Mouse (Mus musculus) thymus, postnatal 0 days (tissue): ENCODE measurements around the gene Sall4. TPM values are rescaled to one million over a fixed set of nuclear protein-coding genes. Genes with fewer than 3 reads are reported as not detected.

Experiments used
- polyA plus RNA-seq: library from polyadenylated mRNA; unstranded; fragments of >200 nt; fragmentation: Nextera tagmentation; extraction: Ambion mirVana; gene quantifications from 2 replicates; pipeline ENCODE4 v1.2.1, GENCODE M21; 2015

The Sall4 gene
- polyA plus RNA-seq, 1 experiment from 2014 or later: not detected

Other genes starting within 250 kb of the Sall4 start
- gene Nfatc2, start 166.3 kb downstream of the Sall4 start, polyA plus RNA-seq: 3.1 and 4.0 TPM in 2 replicates
- gene Atp9a, start 25.5 kb downstream of the Sall4 start, polyA plus RNA-seq: 6.6 and 7.8 TPM in 2 replicates
- gene Zfp64, start 187.6 kb upstream of the Sall4 start, polyA plus RNA-seq: 33.8 and 35.0 TPM in 2 replicates